Mouse (Mus musculus): Measurements from ENCODE around the gene Mctp1. TPM values are rescaled to one million over a fixed set of nuclear protein-coding genes. Genes with fewer than 3 reads are reported as not detected.

The Mctp1 gene
- total and polyA plus RNA-seq, 3 experiments, result not detected

GRCm38 (mm10) chr13:76808871-76809390, 424.6 kb downstream of the Mctp1 start:
- no peaks in the 10 kb centered on the region for H3K4me1 ChIP-seq (ENCODE audit: control insufficient read depth in 1 of 2, insufficient read depth in 2 of 2, low read length in 2 of 2)
- TF ChIP-seq USF2 (IDR thresholded peaks at IDR 0.05; ENCODE audit: borderline replicate concordance in 1 of 2, insufficient read depth in 1 of 2, low read depth in 1 of 2, low read length in 2 of 2) (no peak), CHD1 (IDR thresholded peaks at IDR 0.05; ENCODE audit: low read depth, low read length) (no peak), ZMIZ1 (IDR thresholded peaks at IDR 0.05; ENCODE audit: low read depth, low read length) (no peak), CHD2 (IDR thresholded peaks at IDR 0.05; ENCODE audit: low read length) (no peak), CTCF (IDR thresholded peaks at IDR 0.05 in 2 of 3, conservative IDR thresholded peaks at IDR 0.05 in 1 of 3; ENCODE audit: control insufficient read depth in 1 of 3, insufficient read depth in 1 of 3, low read depth in 2 of 3, low read length in 3 of 3, poor library complexity in 1 of 3, severe bottlenecking in 1 of 3) (no peak), POLR2AphosphoS5 (IDR thresholded peaks at IDR 0.05; ENCODE audit: borderline replicate concordance, low read depth, low read length) (no peak), RAD21 (IDR thresholded peaks at IDR 0.05; ENCODE audit: low read depth, low read length) (no peak), POLR2A (IDR thresholded peaks at IDR 0.05; ENCODE audit: control insufficient read depth in 1 of 2, insufficient read depth in 1 of 2, low read depth in 1 of 2, low read length in 2 of 2, poor library complexity in 1 of 2) (no peak), TBP (IDR thresholded peaks at IDR 0.05; ENCODE audit: low read depth, low read length) (no peak)
- no peak overlapping the region for H3K4me3 ChIP-seq (ENCODE audit: control insufficient read depth in 1 of 2, insufficient read depth in 1 of 2, low read depth in 2 of 2, low read length in 2 of 2)
- no peaks in the 10 kb centered on the region for H3K36me3 ChIP-seq (ENCODE audit: control insufficient read depth in 1 of 2, insufficient read depth in 2 of 2, low read length in 2 of 2)
- H3K79me2 ChIP-seq (ENCODE audit: control insufficient read depth, insufficient read depth, low read length, poor library complexity), result no peaks in the 10 kb centered on the region
- no peak for DNase-seq (ENCODE audit: low read depth, low spot score)
- no peak overlapping the region for H3K9ac ChIP-seq (ENCODE audit: control insufficient read depth, low read depth, low read length, poor library complexity, severe bottlenecking)
- no peaks in the 10 kb centered on the region for H3K27me3 ChIP-seq (ENCODE audit: control insufficient read depth in 1 of 2, insufficient read depth in 2 of 2, low read length in 2 of 2)
- no peaks in the 10 kb centered on the region for H3K9me3 ChIP-seq (replicated peaks; ENCODE audit: insufficient read depth, low read length)
- H3K27ac ChIP-seq (ENCODE audit: control insufficient read depth, low read depth, low read length), result no peak overlapping the region

- Histone ChIP-seq H3K79me2 (ENCODE audit: control insufficient read depth, insufficient read depth, low read length, poor library complexity) (no peaks in the 10 kb centered on the region), H3K27me3 (ENCODE audit: control insufficient read depth in 1 of 2, insufficient read depth in 2 of 2, low read length in 2 of 2) (no peaks in the 10 kb centered on the region), H3K27ac (ENCODE audit: control insufficient read depth, low read depth, low read length) (no peak overlapping the region), H3K4me1 (ENCODE audit: control insufficient read depth in 1 of 2, insufficient read depth in 2 of 2, low read length in 2 of 2) (no peaks in the 10 kb centered on the region), H3K4me3 (ENCODE audit: control insufficient read depth in 1 of 2, insufficient read depth in 1 of 2, low read depth in 2 of 2, low read length in 2 of 2) (no peak overlapping the region), H3K36me3 (ENCODE audit: control insufficient read depth in 1 of 2, insufficient read depth in 2 of 2, low read length in 2 of 2) (no peaks in the 10 kb centered on the region), H3K9ac (ENCODE audit: control insufficient read depth, low read depth, low read length, poor library complexity, severe bottlenecking) (no peak overlapping the region), H3K9me3 (replicated peaks; ENCODE audit: insufficient read depth, low read length) (no peaks in the 10 kb centered on the region)
- no peak for TF ChIP-seq CHD2 (IDR thresholded peaks at IDR 0.05; ENCODE audit: low read length)
- no peak for TF ChIP-seq ELF1 (IDR thresholded peaks at IDR 0.05; ENCODE audit: low read depth, low read length)
- TF ChIP-seq EP300 (IDR thresholded peaks at IDR 0.05; ENCODE audit: low read depth in 1 of 2, low read length in 2 of 2), result no peak
- no peak for TF ChIP-seq USF1 (IDR thresholded peaks at IDR 0.05; ENCODE audit: low read depth, low read length)
- no peak for TF ChIP-seq TAL1 (IDR thresholded peaks at IDR 0.05; ENCODE audit: low read length)
- TF ChIP-seq TCF12 (IDR thresholded peaks at IDR 0.05; ENCODE audit: low read depth, low read length), result no peak
- TF ChIP-seq GABPA (IDR thresholded peaks at IDR 0.05; ENCODE audit: low read depth, low read length), result no peak
- TF ChIP-seq NELFE (IDR thresholded peaks at IDR 0.05; ENCODE audit: low read depth, low read length), result no peak
- TF ChIP-seq MXI1 (IDR thresholded peaks at IDR 0.05; ENCODE audit: low read depth, low read length), result no peak
- TF ChIP-seq MYC (IDR thresholded peaks at IDR 0.05; ENCODE audit: low read depth, low read length), result no peak
- no peak for TF ChIP-seq E2F4 (IDR thresholded peaks at IDR 0.05; ENCODE audit: borderline replicate concordance, low read depth, low read length)
- TF ChIP-seq SMC3 (IDR thresholded peaks at IDR 0.05; ENCODE audit: low read depth, low read length), result no peak
- TF ChIP-seq TBP (IDR thresholded peaks at IDR 0.05; ENCODE audit: low read depth, low read length), result no peak
- TF ChIP-seq POLR2AphosphoS5 (IDR thresholded peaks at IDR 0.05; ENCODE audit: borderline replicate concordance, low read depth, low read length), result no peak
- no peak for TF ChIP-seq ZKSCAN1 (IDR thresholded peaks at IDR 0.05; ENCODE audit: low read depth, low read length)
- no peak for DNase-seq (ENCODE audit: low read depth, low spot score)
These were observed 425.5 kb downstream of the Mctp1 start for GRCm38 (mm10) chr13:76809802-76810201.
